Mouse (Mus musculus) thymus, adult 2 months (tissue): ENCODE measurements around the gene Sdad1. TPM values are rescaled to one million over a fixed set of nuclear protein-coding genes. Genes with fewer than 3 reads are reported as not detected.

ENCODE experiments used
- DNase-seq: peaks from one replicate; pipeline ENCODE4 v3.0.0; 2021
- H3K27ac ChIP-seq: fragments of 200-500 bp; 2 replicates; pipeline ENCODE4 v1.5.1; 2012; ENCODE audit warnings: low read length, control low read depth; ENCODE audit not compliant: control insufficient read depth, insufficient read depth
- H3K27me3 ChIP-seq: fragments of 200-500 bp; 2 replicates; pipeline ENCODE4 v1.6.1; 2012; ENCODE audit warnings: mild to moderate bottlenecking, low read length, moderate library complexity, mixed read lengths; ENCODE audit not compliant: control insufficient read depth, insufficient read depth
- H3K36me3 ChIP-seq: fragments of 200-500 bp; 2 replicates; pipeline ENCODE4 v1.6.1; 2012; ENCODE audit warnings: mild to moderate bottlenecking, low read length, moderate library complexity; ENCODE audit not compliant: control insufficient read depth, insufficient read depth
- H3K4me1 ChIP-seq: fragments of 200-500 bp; replicated peaks from 2 replicates; pipeline ENCODE4 v1.6.1; 2012; ENCODE audit warnings: low read length; ENCODE audit not compliant: control insufficient read depth, insufficient read depth
- H3K4me3 ChIP-seq: fragments of 200-500 bp; 2 replicates; pipeline ENCODE4 v1.5.1; 2012; ENCODE audit warnings: mild to moderate bottlenecking, low read length, control low read depth, moderate library complexity; ENCODE audit not compliant: control insufficient read depth, insufficient read depth
- CTCF ChIP-seq: fragments of 200-500 bp; IDR thresholded peaks from 2 replicates; pipeline ENCODE4 v1.5.1; 2012; ENCODE audit warnings: mild to moderate bottlenecking, control low read depth, low read length, moderate library complexity, borderline replicate concordance; ENCODE audit not compliant: control insufficient read depth, poor library complexity, insufficient read depth; ENCODE audit errors: extremely low read depth
- POLR2A ChIP-seq: fragments of 200-500 bp; IDR thresholded peaks from 2 replicates; pipeline ENCODE4 v1.6.1; 2012; ENCODE audit warnings: mild to moderate bottlenecking, low read length, control low read depth, moderate library complexity; ENCODE audit not compliant: control insufficient read depth, poor library complexity, insufficient read depth; ENCODE audit errors: extremely low read depth
- WGBS: fragments of 180-500 bp; shearing (Covaris S2); methylation state at CpG from one replicate; pipeline ENCODE4 v1.1.7; 2018; 5-methylcytosine and 5-hydroxymethylcytosine counted together
- polyA plus RNA-seq: library from polyadenylated mRNA; depleted of rRNA; stranded (reverse); fragments of >200 nt; gene quantifications from 2 replicates; pipeline ENCODE4 v1.2.3, GENCODE M21; 2012

Gene Sdad1
- polyA plus RNA-seq, 1 experiment = 18.1 TPM

DNA sequence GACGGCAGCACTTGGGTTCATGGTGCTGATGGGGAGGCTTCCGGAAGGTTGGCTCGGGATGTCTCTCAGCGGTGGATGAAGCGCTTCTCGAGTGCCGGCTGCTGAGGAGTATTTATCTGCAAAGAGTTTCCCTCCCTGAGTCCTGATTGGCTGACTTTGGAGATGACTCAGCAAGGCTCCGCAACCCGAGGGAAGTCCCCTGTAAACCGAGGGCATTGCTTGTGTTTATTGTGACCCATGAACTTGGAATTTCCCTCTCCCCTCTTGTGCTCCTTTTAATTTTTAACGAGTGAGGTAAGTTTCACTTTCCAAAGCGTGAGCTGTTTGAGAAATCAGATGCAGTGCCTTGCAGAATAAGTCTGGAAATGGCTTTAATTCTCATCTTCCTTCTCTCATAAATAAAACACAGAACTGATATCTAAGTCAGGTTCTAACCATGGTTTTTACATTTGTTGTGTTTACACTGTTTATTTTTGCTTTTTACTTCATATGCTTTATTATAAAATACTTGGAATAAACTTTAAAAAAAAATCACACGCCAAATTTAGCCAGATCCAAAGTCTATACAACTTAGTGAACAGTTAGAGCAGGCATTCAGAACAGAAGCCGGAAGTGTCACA lies 38.6 kb upstream of the Sdad1 start, which contains the start of gene Cxcl10:
TSS of gene Cxcl10 (minus strand) at position 96 of the 620 bp plus-strand sequence.
- peaks cover 8% of the 10 kb centered on the region for H3K4me1 ChIP-seq
- no peak within 1 kb of the TSS for H3K27ac ChIP-seq
- DNase-seq = peak; percentile 60
- H3K4me3 ChIP-seq = no peak within 1 kb of the TSS; the same call in 1 of the 2 replicates
- whole genome bisulfite sequencing = 13% methylated on average over 14 of the region's 14 CpGs
- H3K36me3 ChIP-seq = no peaks in the 10 kb centered on the region
- H3K27me3 ChIP-seq = no peaks in the 10 kb centered on the region
- no peak for TF ChIP-seq CTCF
- TF ChIP-seq POLR2A = no peak

- 88% methylated on average over 8 of the region's 8 CpGs for WGBS
These were observed 34.7 kb upstream of the Sdad1 start for GRCm38 (mm10) chr5:92345006-92345405.

DNA sequence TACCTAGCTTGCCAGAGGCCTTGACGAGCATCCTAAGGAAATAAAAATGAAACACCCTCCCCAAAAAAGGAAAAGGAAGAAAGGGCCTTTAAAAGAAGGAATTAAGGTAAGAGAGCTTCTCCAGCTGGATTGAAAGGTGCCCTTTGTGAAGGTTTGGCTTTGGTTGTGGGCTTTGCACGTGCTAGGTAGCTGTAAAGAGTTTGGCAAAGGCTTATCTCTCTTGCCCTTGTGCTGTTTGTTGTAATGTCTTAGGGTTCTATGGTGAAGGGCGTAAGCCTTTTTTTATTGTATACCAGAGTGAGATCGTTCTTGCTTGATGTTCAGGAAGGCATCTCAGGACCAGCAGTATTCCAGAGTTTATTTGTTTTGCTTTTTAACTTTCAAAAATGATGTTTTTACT lies 30.3 kb upstream of the Sdad1 start:
- DNase-seq = no peak
- Histone ChIP-seq H3K4me3 (no peak overlapping the region), H3K27ac (no peak overlapping the region), H3K4me1 (no peaks in the 10 kb centered on the region), H3K27me3 (no peaks in the 10 kb centered on the region), H3K36me3 (no peaks in the 10 kb centered on the region)
- TF ChIP-seq POLR2A = no peak
- no peak for TF ChIP-seq CTCF
- 82% methylated on average over 4 of the region's 4 CpGs for WGBS

More at GRCm38 (mm10) chr5:92345006-92345405, 34.7 kb upstream of the Sdad1 start:
- Histone ChIP-seq H3K4me1 (peaks cover 3% of the 10 kb centered on the region; the same call in 1 of the 2 replicates), H3K27me3 (no peaks in the 10 kb centered on the region), H3K27ac (no peak overlapping the region), H3K4me3 (no peak overlapping the region), H3K36me3 (no peaks in the 10 kb centered on the region)
- TF ChIP-seq POLR2A = no peak
- TF ChIP-seq CTCF = no peak
- DNase-seq = no peak

DNA sequence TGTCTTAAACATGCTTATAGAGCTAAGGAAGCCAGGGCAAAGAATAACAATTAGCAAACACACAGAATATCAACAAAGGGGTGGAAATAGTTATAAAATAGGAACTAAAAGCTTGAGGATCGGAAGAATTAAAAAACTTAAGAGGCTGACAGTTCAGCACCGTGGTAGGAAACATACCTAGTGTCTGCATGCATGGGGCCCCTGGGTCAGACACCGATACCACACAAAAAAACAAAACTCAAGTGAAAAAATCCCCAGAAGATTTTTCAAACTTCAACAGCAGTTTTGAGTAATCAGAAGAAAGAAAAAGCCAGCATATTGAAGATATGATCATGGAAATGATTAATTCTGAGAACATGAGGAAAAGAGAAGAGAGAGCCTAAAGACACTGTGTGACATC lies 26.5 kb upstream of the Sdad1 start:
- no peak overlapping the region for H3K4me3 ChIP-seq
- TF ChIP-seq POLR2A = no peak
- no peak for TF ChIP-seq CTCF
- H3K27ac ChIP-seq = no peak overlapping the region
- no peaks in the 10 kb centered on the region for H3K27me3 ChIP-seq
- no peaks in the 10 kb centered on the region for H3K4me1 ChIP-seq
- no peaks in the 10 kb centered on the region for H3K36me3 ChIP-seq
- no peak for DNase-seq
- WGBS = 59% methylated on average over 3 of the region's 3 CpGs

- no peak for DNase-seq
- no peak for TF ChIP-seq POLR2A
- TF ChIP-seq CTCF = no peak
- no peaks in the 10 kb centered on the region for H3K27me3 ChIP-seq
- no peaks in the 10 kb centered on the region for H3K36me3 ChIP-seq
- H3K27ac ChIP-seq = no peak overlapping the region
- H3K4me3 ChIP-seq = no peak overlapping the region
- 67% methylated on average over 9 of the region's 9 CpGs for WGBS
- no peaks in the 10 kb centered on the region for H3K4me1 ChIP-seq
These were observed 22.1 kb upstream of the Sdad1 start for GRCm38 (mm10) chr5:92332359-92332840.

- DNase-seq = no peak
- Histone ChIP-seq H3K4me1 (no peaks in the 10 kb centered on the region), H3K4me3 (no peak within 1 kb of the TSS), H3K27me3 (no peaks in the 10 kb centered on the region), H3K36me3 (no peaks in the 10 kb centered on the region), H3K27ac (no peak within 1 kb of the TSS)
- WGBS = 91% methylated on average over 17 of the region's 17 CpGs
- no peak for TF ChIP-seq CTCF
- no peak for TF ChIP-seq POLR2A
These were observed 21.5 kb upstream of the Sdad1 start, which contains the start of gene Art3 for GRCm38 (mm10) chr5:92331635-92332338. Gene Art3 (plus strand): TSS chr5:92331827.

DNA sequence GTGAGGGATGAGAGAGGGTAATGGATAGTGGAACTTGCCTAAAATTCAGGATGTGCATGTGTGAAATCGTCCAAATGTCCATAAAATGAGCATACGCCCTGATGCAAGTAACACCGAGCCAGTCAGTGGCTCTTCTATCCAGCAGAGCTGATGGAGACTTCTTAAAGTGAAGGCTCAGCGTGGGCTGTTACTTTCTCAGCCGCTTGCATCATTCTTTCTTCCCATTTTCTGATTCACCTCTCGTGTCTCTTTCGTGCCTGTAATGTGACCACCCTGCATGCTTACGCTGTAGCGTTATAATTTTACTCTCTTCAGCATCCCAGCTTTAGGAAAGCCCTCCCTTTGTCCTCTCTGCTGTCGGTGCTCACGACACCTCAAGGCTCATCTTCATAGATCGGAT lies 20.8 kb upstream of the Sdad1 start:
- no peak overlapping the region for H3K4me3 ChIP-seq
- H3K27me3 ChIP-seq = no peaks in the 10 kb centered on the region
- no peak for DNase-seq
- H3K4me1 ChIP-seq = no peaks in the 10 kb centered on the region
- 93% methylated on average over 12 of the region's 12 CpGs for WGBS
- H3K27ac ChIP-seq = no peak overlapping the region
- no peaks in the 10 kb centered on the region for H3K36me3 ChIP-seq
- no peak for TF ChIP-seq POLR2A
